Mouse (Mus musculus) ES-Bruce4 (cell line): ENCODE data around the gene Npepps.
"Not testable (repeated sequence)": the region's sequence is repeated elsewhere in the genome, so short reads cannot be mapped to it uniquely, and the experiment has no call there.

ENCODE experiments used
- EP300 ChIP-seq: IDR thresholded peaks from 2 replicates; pipeline ENCODE4 v1.6.1; 2011; ENCODE audit warnings: low read depth, low read length; ENCODE audit not compliant: insufficient read depth
- POLR2A ChIP-seq: IDR thresholded peaks from one replicate; pipeline ENCODE4 v1.8.1; 2011; ENCODE audit warnings: low read length; ENCODE audit not compliant: insufficient read depth

- not testable (repeated sequence) for TF ChIP-seq EP300, POLR2A
Measured at GRCm38 (mm10) chr11:97249649-97250048, 30.8 kb downstream of the Npepps start.
